ENCODE assay signal across 20 mouse cellular contexts in genomic region chr16:31659453-31659852, GRCm38 (mm10). TPM values are rescaled to one million over a fixed set of nuclear protein-coding genes. Genes with fewer than 3 reads are reported as not detected.
A peak's percentile ranks its signal among the peaks of the same experiment; 100 is the strongest.
DNase-seq lines count a peak whose midpoint lies in the region; ATAC-seq and TF ChIP-seq lines count a peak whose summit lies in the region.
"Had no signal": no experiment of that assay in that cellular context is flagged by ENCODE, and none has a peak within 500 bp of the region (broad histone marks: within the 10 kb centered on the region; RNA-seq: fewer than 3 reads in every experiment).

No protein-coding gene starts in this region.

- H3K4me1 ChIP-seq in megakaryocyte, embryonic 14.5 days: peaks cover 27% of the 10 kb centered on the region
- no peaks in the 10 kb centered on the region for H3K4me1 ChIP-seq in forebrain, postnatal 0 days (ENCODE audit: insufficient read depth)

- no peak for TF ChIP-seq CTCF in forebrain, postnatal 0 days (IDR thresholded peaks at IDR 0.05; ENCODE audit: low read depth)

- DNase-seq in 416B (ENCODE audit: low read depth): peak; percentile 82
- no peak for DNase-seq in embryo, embryonic 9.5 days (ENCODE audit: extremely low spot score)
- DNase-seq in forebrain, postnatal 0 days: no peak
- DNase-seq: adrenal gland, adult 2 months; adrenal gland, postnatal 14 days; adrenal gland, postnatal 36 days had no signal

- no peaks in the 10 kb centered on the region for H3K36me3 ChIP-seq in megakaryocyte, embryonic 14.5 days (replicated peaks; ENCODE audit: low read length)
- no peaks in the 10 kb centered on the region for H3K36me3 ChIP-seq in forebrain, postnatal 0 days (ENCODE audit: insufficient read depth)
- H3K36me3 ChIP-seq: embryonic facial prominence, embryonic 13.5 days; embryonic facial prominence, embryonic 15.5 days; forebrain, embryonic 10.5 days; forebrain, embryonic 12.5 days; G1E had no signal

- no peak overlapping the region for H3K4me2 ChIP-seq in forebrain, postnatal 0 days (ENCODE audit: low read depth)
- H3K4me2 ChIP-seq: embryonic facial prominence, embryonic 13.5 days; embryonic facial prominence, embryonic 15.5 days; forebrain, embryonic 12.5 days had no signal

- no peak for ATAC-seq in megakaryocyte, adult 5-6 weeks (ENCODE audit: poor library complexity, severe bottlenecking)
- ATAC-seq in common myeloid progenitor, adult 5-6 weeks (replicated peaks; ENCODE audit: low read depth, poor library complexity, severe bottlenecking): peak; percentile 55
- peak; percentile 29; the same call in 1 of the 2 replicates for ATAC-seq in megakaryocyte progenitor cell, adult 5-6 weeks (replicated peaks; ENCODE audit: poor library complexity)
- ATAC-seq in CD4-positive, CD25-positive, alpha-beta regulatory T cell, adult 4 months: no peak
- no peak for ATAC-seq in forebrain, postnatal 0 days
- ATAC-seq: forebrain, embryonic 14.5 days; forebrain, embryonic 16.5 days; Patski had no signal

- no peaks in the 10 kb centered on the region for H3K9me3 ChIP-seq in megakaryocyte, embryonic 14.5 days
- H3K9me3 ChIP-seq in forebrain, postnatal 0 days (ENCODE audit: low read length): no peaks in the 10 kb centered on the region
- H3K9me3 ChIP-seq: embryonic facial prominence, embryonic 13.5 days; embryonic facial prominence, embryonic 15.5 days; forebrain, embryonic 10.5 days; forebrain, embryonic 12.5 days; G1E had no signal

- peak overlapping the region; percentile 59 for H3K4me3 ChIP-seq in megakaryocyte, embryonic 14.5 days (replicated peaks)
- H3K4me3 ChIP-seq in forebrain, postnatal 0 days (ENCODE audit: low read depth, low read length): no peak overlapping the region
- H3K4me3 ChIP-seq: embryonic facial prominence, embryonic 13.5 days; embryonic facial prominence, embryonic 15.5 days; erythroblast, embryonic 14.5 days; forebrain, embryonic 10.5 days; forebrain, embryonic 12.5 days had no signal

- H3K27me3 ChIP-seq in megakaryocyte, embryonic 14.5 days (replicated peaks): peaks cover 16% of the 10 kb centered on the region
- no peaks in the 10 kb centered on the region; the same call in 1 of the 2 replicates for H3K27me3 ChIP-seq in forebrain, postnatal 0 days (ENCODE audit: insufficient read depth, low read length)
- H3K27me3 ChIP-seq: embryonic facial prominence, embryonic 13.5 days; embryonic facial prominence, embryonic 15.5 days; Patski had no signal

- 72% methylated on average over 5 of the region's 5 CpGs for WGBS in forebrain, postnatal 0 days

- H3K9ac ChIP-seq in forebrain, postnatal 0 days: no peak overlapping the region
- H3K9ac ChIP-seq: embryonic facial prominence, embryonic 13.5 days; embryonic facial prominence, embryonic 15.5 days; forebrain, embryonic 12.5 days had no signal

- H3K27ac ChIP-seq in forebrain, postnatal 0 days (ENCODE audit: low read depth, low read length): no peak overlapping the region
- H3K27ac ChIP-seq: embryonic facial prominence, embryonic 13.5 days; embryonic facial prominence, embryonic 15.5 days; forebrain, embryonic 10.5 days; forebrain, embryonic 12.5 days had no signal

RNA-seq across cellular contexts. Expression of gene Dlg1, which starts 3.8 kb away (rescaled TPM):
- polyA plus RNA-seq in megakaryocyte, embryonic 14.5 days (2012; ENCODE audit: insufficient read depth, low replicate concordance): 1.6 and 2.1 TPM in 2 replicates
- 22.4 TPM in 2 replicates for total RNA-seq in megakaryocyte, adult 5-6 weeks (2015)
- 45.2 and 48.1 TPM in 2 replicates for total RNA-seq in megakaryocyte, adult 5-6 weeks (2017)
- 44.3 and 67.6 TPM in 2 replicates for total RNA-seq in common myeloid progenitor, adult 5-6 weeks (2017)
- total RNA-seq in megakaryocyte progenitor cell, adult 5-6 weeks (2015): 24.3 and 31.0 TPM in 2 replicates
- 24.9 and 48.2 TPM in 2 replicates for total RNA-seq in megakaryocyte progenitor cell, adult 5-6 weeks (2017)
- 10 to 100 TPM; 23.9 to 29.4 TPM for polyA plus RNA-seq in CD4-positive, CD25-positive, alpha-beta regulatory T cell, adult 4 months (2017; shearing (Covaris generic))
- 27.7 and 37.7 TPM in 2 replicates for total RNA-seq in forebrain, postnatal 0 days (2014; rRNA removed)
- polyA plus RNA-seq in forebrain, postnatal 0 days (2015; fragmentation: Nextera tagmentation; extraction: Ambion mirVana): 6.6 and 11.3 TPM in 2 replicates

Comparison
In these comparisons a context has a peak if more than half of its experiments do, and no peak if none do; other contexts are left out.
1. ATAC-seq: peak in common myeloid progenitor, adult 5-6 weeks (single experiment) and megakaryocyte progenitor cell, adult 5-6 weeks (single experiment); none in megakaryocyte, adult 5-6 weeks (single experiment), CD4-positive, CD25-positive, alpha-beta regulatory T cell, adult 4 months (single experiment) and forebrain, postnatal 0 days (single experiment).